Mouse (Mus musculus): ENCODE data around the gene Igfbp1.

Igfbp1 gene

DNA sequence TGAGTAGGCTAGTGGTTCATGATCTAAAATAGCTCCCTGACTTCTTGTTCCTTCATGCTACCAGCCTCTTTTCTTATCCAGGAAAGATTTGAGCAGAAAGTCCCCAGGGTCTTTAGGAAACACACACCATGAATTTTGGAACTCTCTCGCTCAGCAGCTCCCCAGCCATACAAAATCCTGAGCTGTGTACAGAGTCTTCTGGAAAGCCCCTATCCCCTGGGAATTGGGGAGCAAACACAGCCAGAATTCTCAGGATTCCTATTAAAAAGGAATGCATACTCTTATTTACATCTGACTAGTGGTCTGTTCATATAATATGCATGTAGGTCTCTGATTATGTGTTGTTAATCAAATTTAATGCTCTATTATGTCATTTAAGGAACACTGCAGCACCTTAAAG is 36.9 kb downstream of the Igfbp1 start:
- no peak for DNase-seq (ENCODE audit: low spot score)

- no peak for DNase-seq (ENCODE audit: low spot score)
Observed at GRCm38 (mm10) chr11:7234981-7235609, 37.5 kb downstream of the Igfbp1 start.

- no peak for DNase-seq (ENCODE audit: low spot score)
Observed at GRCm38 (mm10) chr11:7236751-7237150, 39.2 kb downstream of the Igfbp1 start.

- no peak for DNase-seq (ENCODE audit: low spot score)
Observed at GRCm38 (mm10) chr11:7237712-7238111, 40.1 kb downstream of the Igfbp1 start.

GRCm38 (mm10) chr11:7238546-7238945 is 41.0 kb downstream of the Igfbp1 start:
- DNase-seq (ENCODE audit: low spot score): no peak

DNA sequence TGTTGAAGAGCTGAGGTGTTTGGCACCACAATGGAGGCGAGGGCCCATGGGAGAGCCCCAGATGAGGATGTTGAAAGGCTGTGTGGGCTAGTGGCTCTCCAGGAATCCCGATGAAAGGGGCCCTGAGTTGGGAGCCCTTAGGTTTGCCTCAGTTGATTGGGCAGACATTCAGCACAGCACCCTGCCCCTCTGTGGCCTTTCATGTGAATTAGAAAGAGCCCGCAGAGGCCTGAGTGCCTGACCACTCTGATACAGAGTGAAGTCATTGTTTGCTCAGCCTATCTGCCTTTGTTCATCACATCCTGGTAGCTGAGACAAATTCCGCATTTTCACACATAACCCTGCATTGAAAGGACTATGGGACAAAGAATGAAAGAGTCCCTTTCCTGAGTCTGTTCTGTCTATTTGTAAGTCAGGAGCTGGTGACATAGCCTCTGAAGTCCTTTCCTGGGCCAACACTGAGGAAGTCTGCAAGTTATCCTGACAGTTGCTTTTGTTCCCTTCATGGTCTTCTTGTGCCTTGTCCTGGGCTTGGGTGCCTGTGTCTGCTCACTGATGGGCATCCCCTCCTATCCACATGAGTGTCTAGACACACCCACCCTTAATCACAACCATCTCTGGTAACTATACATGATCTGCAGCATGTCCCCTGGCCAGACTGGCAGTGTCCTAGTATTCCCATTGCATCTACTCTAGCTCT is 41.6 kb downstream of the Igfbp1 start:
- DNase-seq (ENCODE audit: low spot score): no peak

DNA sequence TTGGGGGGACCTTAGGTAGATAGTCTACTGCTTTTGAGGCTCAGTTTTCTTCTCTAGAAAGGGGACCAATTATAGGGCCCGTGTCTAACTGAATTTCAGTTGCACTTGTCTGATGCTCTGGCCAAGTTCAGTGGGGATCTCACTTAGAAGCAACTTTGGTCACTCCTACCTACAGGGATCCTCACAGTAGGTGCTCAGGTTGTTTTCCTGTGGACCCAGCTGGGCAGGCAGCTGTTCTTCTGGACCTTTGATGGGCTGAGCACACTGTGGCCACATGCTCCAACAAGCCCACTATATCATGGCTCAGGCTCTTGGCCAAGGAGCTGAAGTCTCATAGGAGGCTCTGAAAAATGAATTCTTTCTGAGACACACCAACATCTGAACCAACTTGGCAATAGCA is 47.2 kb downstream of the Igfbp1 start:
- DNase-seq (ENCODE audit: low spot score): no peak

- no peak for DNase-seq (ENCODE audit: low spot score)
Observed at GRCm38 (mm10) chr11:7250415-7250814, 52.8 kb downstream of the Igfbp1 start.

DNA sequence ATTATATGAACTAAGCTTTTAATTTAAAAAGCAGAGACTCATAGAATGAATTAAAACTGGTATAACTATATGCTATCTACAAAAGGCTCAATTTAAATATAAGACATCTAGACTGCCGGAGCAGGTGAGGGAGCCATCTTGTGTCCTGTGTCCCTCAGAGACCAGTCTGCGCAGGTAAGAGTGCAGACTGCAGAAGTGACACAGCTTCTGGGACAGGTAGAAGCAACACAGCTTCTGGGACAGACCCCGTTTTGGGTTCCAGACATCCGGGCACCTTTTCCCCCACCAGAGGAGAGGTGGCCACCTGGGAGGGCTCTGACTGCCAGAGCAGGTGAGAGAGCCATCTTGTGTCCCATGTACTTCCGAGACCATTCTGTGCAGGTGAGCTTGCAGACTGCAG is 53.3 kb downstream of the Igfbp1 start:
- no peak for DNase-seq (ENCODE audit: low spot score)
